Mouse (Mus musculus) liver, adult 2 months (tissue): ENCODE measurements around the gene Fam124b.

ENCODE experiments used
- CTCF ChIP-seq: fragments of 200-500 bp; IDR thresholded peaks from 2 replicates; pipeline ENCODE4 v1.5.1; 2011; ENCODE audit warnings: low read depth, low read length, control low read depth
- POLR2A ChIP-seq: fragments of 200-500 bp; IDR thresholded peaks from 2 replicates; pipeline ENCODE4 v1.6.1; 2011; ENCODE audit warnings: low read length, control low read depth; ENCODE audit not compliant: insufficient read depth; ENCODE audit errors: extremely low read depth

DNA sequence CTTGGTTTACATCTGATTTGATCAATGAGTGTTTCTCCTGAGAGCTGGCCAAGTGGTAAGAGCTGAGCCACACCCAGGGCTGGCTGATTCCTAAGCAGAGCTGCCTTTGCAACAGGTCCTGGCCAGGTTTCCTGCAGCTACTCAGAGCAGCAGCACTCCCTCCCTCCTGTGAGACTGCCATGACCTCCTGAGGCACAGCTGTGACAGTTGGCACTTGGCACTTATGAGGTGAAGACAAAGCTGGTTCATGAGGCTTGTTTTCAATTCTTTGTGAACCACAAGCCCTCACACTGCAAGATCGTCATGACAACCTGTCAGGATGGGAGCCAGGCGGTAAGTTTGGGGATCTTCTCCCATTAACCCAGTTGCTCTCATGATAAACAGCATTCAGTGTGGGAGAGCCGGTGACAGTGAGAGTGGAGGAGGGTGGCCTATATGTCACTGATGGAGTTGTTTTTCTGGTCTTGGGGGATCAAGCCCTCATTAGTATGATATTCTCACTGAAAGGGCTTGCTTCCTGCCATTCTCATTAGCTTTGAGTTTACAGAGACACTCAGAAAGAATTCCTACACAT, 6.7 kb upstream of the Fam124b start:
- TF ChIP-seq CTCF = no peak
- TF ChIP-seq POLR2A = no peak
